Mouse (Mus musculus): ENCODE measurements around the gene Gstm4. TPM values are rescaled to one million over a fixed set of nuclear protein-coding genes. Genes with fewer than 3 reads are reported as not detected.
"Not testable (repeated sequence)": the region's sequence is repeated elsewhere in the genome, so short reads cannot be mapped to it uniquely, and the experiment has no call there.

The Gstm4 gene
- polyA plus RNA-seq, 1 experiment = 15.1 TPM

DNA sequence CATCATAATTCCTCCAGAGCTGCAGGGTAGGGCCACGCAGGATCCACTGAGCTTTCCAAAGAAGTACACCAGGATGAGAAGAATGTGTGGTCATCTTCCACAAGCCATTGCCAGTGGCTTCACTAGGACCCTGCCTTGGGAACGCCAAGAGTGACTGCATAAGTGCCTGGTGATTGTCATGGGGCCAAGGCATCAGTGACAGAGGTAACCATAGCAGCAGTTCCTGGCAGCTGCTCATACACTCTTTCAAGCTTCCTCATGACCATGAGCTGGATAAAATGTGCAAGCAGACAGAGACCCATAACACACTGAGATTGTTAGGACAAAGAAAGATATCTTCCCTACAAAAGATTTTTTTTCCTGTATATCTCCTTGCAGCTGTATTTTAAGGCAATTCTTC, 34.4 kb downstream of the Gstm4 start:
- Histone ChIP-seq H3K36me3 (ENCODE audit: control insufficient read depth, insufficient read depth, low read length, poor library complexity, severe bottlenecking) (no peaks in the 10 kb centered on the region), H3K4me3 (ENCODE audit: low read depth, low read length) (no peak overlapping the region)

DNA sequence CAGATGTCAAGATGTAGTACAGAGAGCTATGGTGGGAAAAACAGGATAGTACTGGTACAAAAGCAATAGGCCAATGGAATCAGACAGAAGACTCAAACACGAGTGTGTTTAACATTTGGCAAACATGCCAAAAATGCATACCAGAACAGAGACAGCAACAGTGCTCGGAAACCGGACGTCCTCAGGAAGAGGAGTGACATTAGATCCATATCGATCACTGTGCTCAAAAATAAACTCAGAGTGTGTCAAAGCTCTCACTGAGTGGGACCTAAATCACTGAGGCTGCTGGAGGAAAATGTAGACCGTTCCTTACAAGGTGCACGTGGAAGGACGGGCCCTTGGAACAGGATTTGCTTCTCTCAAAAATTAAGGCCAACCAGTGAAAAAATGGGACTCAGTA, 42.7 kb downstream of the Gstm4 start:
- Histone ChIP-seq H3K9me3 (replicated peaks; ENCODE audit: control insufficient read depth, insufficient read depth, low read length, poor library complexity, severe bottlenecking) (no peaks in the 10 kb centered on the region), H3K27me3 (ENCODE audit: control insufficient read depth, insufficient read depth, low read length, poor library complexity, severe bottlenecking) (no peaks in the 10 kb centered on the region), H3K9ac (ENCODE audit: low read depth, poor library complexity, severe bottlenecking) (no peak overlapping the region), H3K4me1 (ENCODE audit: control insufficient read depth, insufficient read depth, low read length) (peaks cover under 1% of the 10 kb centered on the region), H3K36me3 (ENCODE audit: control insufficient read depth, insufficient read depth, low read length, poor library complexity, severe bottlenecking) (no peaks in the 10 kb centered on the region), H3K27ac (ENCODE audit: insufficient read depth, low read length) (no peak overlapping the region; the same call in 1 of the 2 replicates), H3K4me3 (ENCODE audit: low read depth, low read length) (no peak overlapping the region)
- TF ChIP-seq EP300 (IDR thresholded peaks at IDR 0.05; ENCODE audit: insufficient read depth, low read depth, low read length) = no peak
- TF ChIP-seq POLR2A (IDR thresholded peaks at IDR 0.05; ENCODE audit: insufficient read depth, low read length) = no peak
- no peak for TF ChIP-seq CTCF (IDR thresholded peaks at IDR 0.05; ENCODE audit: low read depth, low read length)

More for the DNA sequence above, 34.4 kb downstream of the Gstm4 start:
- TF ChIP-seq POLR2A (IDR thresholded peaks at IDR 0.05; ENCODE audit: insufficient read depth, low read length) (no peak), EP300 (IDR thresholded peaks at IDR 0.05; ENCODE audit: insufficient read depth, low read depth, low read length) (no peak), CTCF (IDR thresholded peaks at IDR 0.05; ENCODE audit: low read depth, low read length) (no peak)
- no peaks in the 10 kb centered on the region for H3K27me3 ChIP-seq (ENCODE audit: control insufficient read depth, insufficient read depth, low read length, poor library complexity, severe bottlenecking)
- H3K9ac ChIP-seq (ENCODE audit: low read depth, poor library complexity, severe bottlenecking) = no peak overlapping the region
- H3K9me3 ChIP-seq (replicated peaks; ENCODE audit: control insufficient read depth, insufficient read depth, low read length, poor library complexity, severe bottlenecking) = no peaks in the 10 kb centered on the region
- peaks cover 1% of the 10 kb centered on the region for H3K4me1 ChIP-seq (ENCODE audit: control insufficient read depth, insufficient read depth, low read length)
- H3K27ac ChIP-seq (ENCODE audit: insufficient read depth, low read length) = no peak overlapping the region

GRCm38 (mm10) chr3:107999491-107999890, 45.2 kb downstream of the Gstm4 start:
- H3K9me3 ChIP-seq (replicated peaks; ENCODE audit: control insufficient read depth, insufficient read depth, low read length, poor library complexity, severe bottlenecking) = 0 out of 2 replicates have a peak, but pooled peaks cover 1% of the 10 kb centered on the region
- H3K27me3 ChIP-seq (ENCODE audit: control insufficient read depth, insufficient read depth, low read length, poor library complexity, severe bottlenecking) = no peaks in the 10 kb centered on the region
- H3K36me3 ChIP-seq (ENCODE audit: control insufficient read depth, insufficient read depth, low read length, poor library complexity, severe bottlenecking) = no peaks in the 10 kb centered on the region
- no peak overlapping the region for H3K4me3 ChIP-seq (ENCODE audit: low read depth, low read length)
- no peak overlapping the region for H3K27ac ChIP-seq (ENCODE audit: insufficient read depth, low read length)
- TF ChIP-seq EP300 (IDR thresholded peaks at IDR 0.05; ENCODE audit: insufficient read depth, low read depth, low read length) (no peak), CTCF (IDR thresholded peaks at IDR 0.05; ENCODE audit: low read depth, low read length) (no peak), POLR2A (IDR thresholded peaks at IDR 0.05; ENCODE audit: insufficient read depth, low read length) (no peak)
- H3K4me1 ChIP-seq (ENCODE audit: control insufficient read depth, insufficient read depth, low read length) = peaks cover 4% of the 10 kb centered on the region
- H3K9ac ChIP-seq (ENCODE audit: low read depth, poor library complexity, severe bottlenecking) = no peak overlapping the region

DNA sequence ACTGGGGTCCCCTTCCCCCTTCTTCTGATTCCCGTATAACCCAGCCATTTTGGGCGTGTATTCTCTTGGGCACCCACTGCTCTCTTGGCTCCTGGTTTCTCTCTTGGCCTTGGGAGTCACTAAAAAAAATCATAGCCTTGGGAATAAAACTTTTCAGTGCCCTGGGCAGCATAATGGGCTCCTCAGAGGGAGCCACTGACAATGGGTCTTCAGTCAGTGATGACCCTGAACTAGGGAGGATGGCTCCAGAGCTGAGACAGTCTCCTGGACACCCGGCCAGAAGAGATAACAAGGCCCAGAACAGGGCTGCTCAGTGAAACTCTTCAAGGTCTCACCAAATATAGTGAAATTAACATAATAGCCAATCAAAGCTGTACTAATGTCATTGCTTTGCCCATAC, 46.1 kb downstream of the Gstm4 start:
- Histone ChIP-seq H3K27me3 (ENCODE audit: control insufficient read depth, insufficient read depth, low read length, poor library complexity, severe bottlenecking) (no peaks in the 10 kb centered on the region), H3K9ac (ENCODE audit: low read depth, poor library complexity, severe bottlenecking) (no peak overlapping the region), H3K36me3 (ENCODE audit: control insufficient read depth, insufficient read depth, low read length, poor library complexity, severe bottlenecking) (no peaks in the 10 kb centered on the region), H3K27ac (ENCODE audit: insufficient read depth, low read length) (no peak overlapping the region), H3K4me1 (ENCODE audit: control insufficient read depth, insufficient read depth, low read length) (peaks cover 4% of the 10 kb centered on the region), H3K9me3 (replicated peaks; ENCODE audit: control insufficient read depth, insufficient read depth, low read length, poor library complexity, severe bottlenecking) (peaks cover 8% of the 10 kb centered on the region; the same call in 1 of the 2 replicates), H3K4me3 (ENCODE audit: low read depth, low read length) (no peak overlapping the region)
- TF ChIP-seq CTCF (IDR thresholded peaks at IDR 0.05; ENCODE audit: low read depth, low read length) (no peak), POLR2A (IDR thresholded peaks at IDR 0.05; ENCODE audit: insufficient read depth, low read length) (no peak), EP300 (IDR thresholded peaks at IDR 0.05; ENCODE audit: insufficient read depth, low read depth, low read length) (no peak)

DNA sequence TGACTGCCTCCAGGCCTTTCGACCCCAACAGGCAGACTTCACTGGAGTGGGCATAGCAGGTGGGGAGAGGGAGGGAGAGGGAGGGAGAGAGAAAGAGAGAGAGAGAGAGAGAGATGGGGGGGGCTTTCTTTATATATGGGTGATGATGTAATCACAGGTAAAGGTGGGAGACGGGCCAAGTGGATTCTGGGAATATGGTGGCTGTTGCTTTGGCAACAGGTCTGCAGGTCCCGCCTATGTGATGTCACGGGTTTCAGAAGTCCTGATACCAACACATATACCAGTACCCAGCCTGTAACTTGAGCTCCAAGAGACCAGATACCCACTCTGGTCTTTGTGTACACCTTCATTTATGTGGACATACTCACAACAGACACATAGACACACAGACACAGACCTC, 48.1 kb downstream of the Gstm4 start:
- no peaks in the 10 kb centered on the region for H3K36me3 ChIP-seq (ENCODE audit: control insufficient read depth, insufficient read depth, low read length, poor library complexity, severe bottlenecking)
- H3K9me3 ChIP-seq (replicated peaks; ENCODE audit: control insufficient read depth, insufficient read depth, low read length, poor library complexity, severe bottlenecking) = peaks cover 9% of the 10 kb centered on the region; the same call in 1 of the 2 replicates
- peaks cover 4% of the 10 kb centered on the region for H3K4me1 ChIP-seq (ENCODE audit: control insufficient read depth, insufficient read depth, low read length)
- H3K27ac ChIP-seq (ENCODE audit: insufficient read depth, low read length) = peak overlapping the region; percentile 97
- no peaks in the 10 kb centered on the region for H3K27me3 ChIP-seq (ENCODE audit: control insufficient read depth, insufficient read depth, low read length, poor library complexity, severe bottlenecking)
- TF ChIP-seq EP300 (IDR thresholded peaks at IDR 0.05; ENCODE audit: insufficient read depth, low read depth, low read length) (no peak), CTCF (IDR thresholded peaks at IDR 0.05; ENCODE audit: low read depth, low read length) (no peak), POLR2A (IDR thresholded peaks at IDR 0.05; ENCODE audit: insufficient read depth, low read length) (no peak)
- H3K9ac ChIP-seq (ENCODE audit: low read depth, poor library complexity, severe bottlenecking) = no peak overlapping the region
- no peak overlapping the region for H3K4me3 ChIP-seq (ENCODE audit: low read depth, low read length)

DNA sequence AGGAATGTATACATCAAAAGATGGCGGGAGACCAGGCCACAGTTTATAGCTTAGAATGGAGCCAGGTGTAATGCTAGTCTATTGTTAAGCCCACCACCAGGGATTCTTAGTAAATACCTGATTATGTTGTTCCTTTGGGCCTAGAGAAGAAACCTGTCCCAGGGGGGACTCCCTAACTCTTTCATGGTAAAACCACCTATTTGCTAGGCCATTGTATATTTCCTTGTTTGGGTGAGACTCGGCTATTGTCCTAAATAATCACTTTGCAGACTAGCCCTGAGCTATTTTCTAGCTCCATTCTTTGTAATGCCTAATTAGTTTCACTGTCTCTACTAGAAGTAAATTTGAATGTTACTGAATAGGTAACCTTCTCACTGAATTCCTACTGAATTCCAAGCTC, 48.7 kb downstream of the Gstm4 start:
- H3K9ac ChIP-seq (ENCODE audit: low read depth, poor library complexity, severe bottlenecking) = 0 out of 2 replicates have a peak overlapping the region, but pooled peaks have one; percentile 35
- H3K4me1 ChIP-seq (ENCODE audit: control insufficient read depth, insufficient read depth, low read length); H3K36me3 ChIP-seq (ENCODE audit: control insufficient read depth, insufficient read depth, low read length, poor library complexity, severe bottlenecking); H3K9me3 ChIP-seq (replicated peaks; ENCODE audit: control insufficient read depth, insufficient read depth, low read length, poor library complexity, severe bottlenecking); H3K4me3 ChIP-seq (ENCODE audit: low read depth, low read length); H3K27me3 ChIP-seq (ENCODE audit: control insufficient read depth, insufficient read depth, low read length, poor library complexity, severe bottlenecking): not testable (repeated sequence)
- H3K27ac ChIP-seq (ENCODE audit: insufficient read depth, low read length) = peak overlapping the region; percentile 98

Other genes with a start within 250 kb of the Gstm4 start
- not detected in 2 replicates for gene Eps8l3, start 167.7 kb downstream of the Gstm4 start, polyA plus RNA-seq (2011; ENCODE audit: insufficient read depth, insufficient read length, low read depth, missing spikeins)
- 21.3 and 22.2 TPM in 2 replicates for gene Gstm5, start 149.1 kb downstream of the Gstm4 start, polyA plus RNA-seq (2011; ENCODE audit: insufficient read depth, insufficient read length, low read depth, missing spikeins)
- gene Gstm7, start 113.1 kb downstream of the Gstm4 start, polyA plus RNA-seq (2011; ENCODE audit: insufficient read depth, insufficient read length, low read depth, missing spikeins) = 4.4 and 4.6 TPM in 2 replicates
- gene Gstm6, start 101.1 kb downstream of the Gstm4 start, polyA plus RNA-seq (2011; ENCODE audit: insufficient read depth, insufficient read length, low read depth, missing spikeins) = 27.1 and 27.8 TPM in 2 replicates
- 24.6 and 31.6 TPM in 2 replicates for gene Gstm3, start 75.6 kb downstream of the Gstm4 start, polyA plus RNA-seq (2011; ENCODE audit: insufficient read depth, insufficient read length, low read depth, missing spikeins)
- 74.8 and 77.0 TPM in 2 replicates for gene Gstm2, start 58.4 kb downstream of the Gstm4 start, polyA plus RNA-seq (2011; ENCODE audit: insufficient read depth, insufficient read length, low read depth, missing spikeins)
- gene Gstm1, start 26.9 kb downstream of the Gstm4 start, polyA plus RNA-seq (2011; ENCODE audit: insufficient read depth, insufficient read length, low read depth, missing spikeins) = 163 and 187 TPM in 2 replicates
- gene Ampd2, start 41.8 kb upstream of the Gstm4 start, polyA plus RNA-seq (2011; ENCODE audit: insufficient read depth, insufficient read length, low read depth, missing spikeins) = 34.9 and 48.2 TPM in 2 replicates
- gene Gnat2, start 47.9 kb upstream of the Gstm4 start, polyA plus RNA-seq (2011; ENCODE audit: insufficient read depth, insufficient read length, low read depth, missing spikeins) = 3.2 and 3.5 TPM in 2 replicates
- 116 and 127 TPM in 2 replicates for gene Gnai3, start 101.3 kb upstream of the Gstm4 start, polyA plus RNA-seq (2011; ENCODE audit: insufficient read depth, insufficient read length, low read depth, missing spikeins)
- not detected in 2 replicates for gene Gpr61, start 110.0 kb upstream of the Gstm4 start, polyA plus RNA-seq (2011; ENCODE audit: insufficient read depth, insufficient read length, low read depth, missing spikeins)
- 4.9 and 5.6 TPM in 2 replicates for gene Amigo1, start 141.4 kb upstream of the Gstm4 start, polyA plus RNA-seq (2011; ENCODE audit: insufficient read depth, insufficient read length, low read depth, missing spikeins)
- 3.3 and 3.7 TPM in 2 replicates for gene Cyb561d1, start 156.3 kb upstream of the Gstm4 start, polyA plus RNA-seq (2011; ENCODE audit: insufficient read depth, insufficient read length, low read depth, missing spikeins)
- gene Atxn7l2, start 166.0 kb upstream of the Gstm4 start, polyA plus RNA-seq (2011; ENCODE audit: insufficient read depth, insufficient read length, low read depth, missing spikeins) = 4.3 and 9.2 TPM in 2 replicates
- not detected in 2 replicates for gene Sypl2, start 181.8 kb upstream of the Gstm4 start, polyA plus RNA-seq (2011; ENCODE audit: insufficient read depth, insufficient read length, low read depth, missing spikeins)
- gene Psma5, start 212.0 kb upstream of the Gstm4 start, polyA plus RNA-seq (2011; ENCODE audit: insufficient read depth, insufficient read length, low read depth, missing spikeins) = 159 and 168 TPM in 2 replicates
- 21.5 and 25.6 TPM in 2 replicates for gene Sort1, start 239.2 kb upstream of the Gstm4 start, polyA plus RNA-seq (2011; ENCODE audit: insufficient read depth, insufficient read length, low read depth, missing spikeins)